Mouse (Mus musculus): ENCODE measurements at regions not wholly inside any gene's neighbourhood (a gene's known extent, or its start where the extent isn't known, plus 50 kb on each side); places are given as distances from the start of the nearest gene placed in this dataset.

DNA sequence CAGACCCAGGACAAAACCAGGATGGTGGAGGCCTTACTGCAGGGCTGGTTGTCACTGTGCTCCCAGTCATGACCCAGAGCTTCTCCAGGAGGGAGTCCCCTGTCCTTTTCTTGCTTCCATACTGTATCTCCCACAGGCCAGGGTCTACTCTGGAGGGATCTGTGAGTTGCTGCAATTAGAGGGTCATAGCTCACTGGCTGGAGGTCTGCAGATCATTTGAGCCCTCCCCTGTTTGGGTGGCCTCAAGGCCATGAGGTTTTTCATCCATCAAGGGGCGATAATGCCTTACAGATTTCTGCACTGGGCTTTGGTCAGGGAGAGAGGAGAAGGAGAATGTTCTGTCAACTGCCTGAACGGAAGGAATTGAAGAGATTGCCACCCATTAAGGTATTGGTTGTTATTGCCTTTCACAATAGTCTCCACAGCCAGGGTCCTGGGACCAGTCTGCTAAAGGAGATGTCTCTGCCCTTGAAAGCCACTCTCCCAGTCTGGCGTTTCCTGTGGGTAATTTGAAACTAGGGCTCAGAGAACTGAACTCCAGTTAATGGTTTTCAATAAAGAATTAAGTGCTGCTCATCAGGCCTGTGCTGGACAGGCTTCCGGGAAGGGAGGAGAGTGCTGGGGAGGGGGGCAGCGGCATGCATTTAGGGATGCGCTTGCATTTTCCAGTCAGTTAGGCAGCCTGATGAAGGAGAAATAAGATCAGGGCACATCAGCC is 147.4 kb downstream of the Dmrta2 start:
- no peak for DNase-seq

DNA sequence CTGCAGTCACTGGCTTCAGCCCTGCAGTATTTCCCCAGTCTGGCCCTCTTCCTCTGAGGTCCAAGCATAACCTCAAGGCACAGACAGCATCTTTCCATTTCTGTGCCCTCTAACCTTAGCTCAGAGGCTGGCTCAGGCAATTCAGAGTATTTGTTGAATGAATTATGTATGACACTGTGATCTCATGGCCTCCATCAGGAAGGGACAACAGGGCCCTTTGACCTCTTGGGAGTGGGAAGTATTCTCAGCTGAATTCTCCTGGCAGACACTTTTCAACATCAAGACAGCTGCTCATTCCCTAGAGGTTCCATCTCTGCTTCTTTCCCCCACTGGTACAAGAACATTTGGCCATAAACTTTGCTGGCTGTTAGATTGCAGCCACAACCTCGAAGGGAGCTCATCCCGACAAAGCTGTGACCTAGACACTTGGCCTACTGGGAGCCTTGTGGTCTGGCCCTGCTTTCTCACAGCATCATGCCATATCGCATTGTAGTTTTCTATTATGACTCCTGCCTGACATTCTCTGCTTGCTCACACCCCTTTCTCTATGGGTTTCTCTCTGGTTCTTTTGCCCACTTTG is 150.2 kb downstream of the Dmrta2 start:
- no peak for DNase-seq

DNA sequence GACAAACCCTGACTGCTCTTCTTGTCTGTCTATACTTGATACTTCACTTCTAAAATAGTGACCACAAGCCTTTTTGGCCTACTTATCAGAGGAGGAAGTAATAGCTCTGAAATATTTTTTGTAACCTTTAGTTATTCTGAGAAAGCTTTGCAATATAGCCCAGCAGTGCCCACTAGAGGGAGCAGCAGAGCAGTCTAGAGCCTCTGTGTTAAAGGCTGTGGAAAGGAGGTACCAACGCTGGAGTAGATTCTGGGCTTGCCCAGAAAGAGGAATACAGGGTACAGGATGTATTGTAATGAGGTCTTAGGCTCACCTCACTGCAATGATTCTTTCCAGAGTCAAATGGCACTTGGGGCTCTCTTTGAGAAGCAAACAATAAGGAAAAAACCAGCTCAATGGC is 151.1 kb downstream of the Dmrta2 start:
- DNase-seq = peak; percentile 41

GRCm38 (mm10) chr4:110129518-110129917 is 151.7 kb downstream of the Dmrta2 start:
- DNase-seq = no peak

GRCm38 (mm10) chr4:110132061-110132460 is 154.2 kb downstream of the Dmrta2 start:
- no peak for DNase-seq

DNA sequence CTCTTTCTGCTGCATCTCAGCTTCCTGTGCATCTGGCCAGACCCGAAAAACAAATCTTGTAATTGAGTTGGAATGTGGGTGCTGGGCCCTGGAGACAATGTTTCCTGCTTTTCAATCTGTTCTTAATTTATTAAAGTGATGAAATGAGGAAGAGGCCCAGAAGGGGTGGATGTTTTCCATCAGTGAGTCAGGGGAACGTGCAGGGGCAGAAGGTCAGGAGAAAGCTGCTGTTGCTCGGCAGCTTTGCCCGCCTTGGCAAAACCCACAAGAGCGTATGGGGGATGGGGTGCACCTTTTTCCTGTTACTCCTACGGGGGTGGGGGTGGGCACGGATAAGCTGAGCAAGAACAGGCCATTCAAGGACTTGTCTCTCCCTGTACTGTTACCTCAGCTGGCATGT is 156.2 kb downstream of the Dmrta2 start:
- no peak for DNase-seq

DNA sequence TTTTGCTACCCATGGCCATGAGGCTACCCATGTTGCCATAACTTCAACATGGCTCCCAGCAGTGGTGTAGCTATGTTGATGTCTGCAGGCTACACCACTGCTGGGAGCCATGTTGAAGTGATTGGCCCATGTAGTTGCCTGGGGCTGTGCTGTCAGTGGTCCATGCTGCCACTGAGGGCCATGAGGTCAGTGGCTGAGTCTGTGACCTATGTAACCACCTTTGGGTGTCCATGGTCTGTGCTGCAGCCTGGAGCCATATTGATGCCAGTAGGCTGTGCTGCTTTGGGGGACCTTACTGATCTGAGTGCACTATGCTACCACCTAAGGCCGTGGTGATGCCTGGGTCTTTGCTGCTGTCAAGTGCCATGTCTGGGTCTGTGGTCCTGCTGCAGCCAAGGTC is 167.4 kb downstream of the Dmrta2 start:
- no peak for DNase-seq

- no peak for DNase-seq
These were observed 174.5 kb downstream of the Dmrta2 start for GRCm38 (mm10) chr4:110152103-110152946.
